Mouse (Mus musculus) monocyte, adult 59 days (primary cell): ENCODE data around the gene Lyrm4. TPM values are rescaled to one million over a fixed set of nuclear protein-coding genes. Genes with fewer than 3 reads are reported as not detected.

ENCODE experiments used
- total RNA-seq, 2 experiments: library from RNA; stranded (reverse); gene quantifications; one replicate each; pipeline ENCODE4 v1.2.4; 2023

The Lyrm4 gene
- total RNA-seq: 1 to 10 TPM; 6.0 to 7.1 TPM

GRCm38 (mm10) chr13:36117143-36118014 is at the start of gene Lyrm4, which contains the start of gene Fars2:
TSS of gene Lyrm4 (minus strand) at chr13:36117526.
TSS of gene Fars2 (plus strand) at chr13:36117412.

GRCm38 (mm10) chr13:35958539-35958938 is 158.8 kb downstream of the Lyrm4 start, which contains the start of gene Ppp1r3g:
TSS of gene Ppp1r3g (plus strand) at chr13:35958839.

Other genes starting within 250 kb of the Lyrm4 start
- gene Rpp40, start 211.2 kb downstream of the Lyrm4 start, total RNA-seq: 1 to 10 TPM; 3.9 to 4.4 TPM
- not detected for gene Ppp1r3g, start 158.7 kb downstream of the Lyrm4 start, total RNA-seq
- 10 to 100 TPM; 35.7 to 39.2 TPM for gene Fars2, start 114 bp downstream of the Lyrm4 start, total RNA-seq